Mouse (Mus musculus) midbrain, embryonic 15.5 days (tissue): ENCODE data around the gene Actn2. TPM values are rescaled to one million over a fixed set of nuclear protein-coding genes. Genes with fewer than 3 reads are reported as not detected.
A peak's percentile ranks its signal among the peaks of the same experiment; 100 is the strongest.

ENCODE experiments used
- ATAC-seq: fragments of 200-750 bp; cut with Nextera tagmentation; replicated peaks from 2 replicates; pipeline ENCODE4 v1.8.0; 2017; ENCODE audit warnings: moderate TSS enrichment
- H3K27ac ChIP-seq: fragments of 300-500 bp; sonication (generic); 2 replicates; pipeline ENCODE4 v1.5.1; 2015; ENCODE audit warnings: mild to moderate bottlenecking, inconsistent platforms
- H3K27me3 ChIP-seq: fragments of 300-500 bp; sonication (generic); replicated peaks from 2 replicates; pipeline ENCODE4 v1.6.1; 2015; ENCODE audit warnings: inconsistent platforms
- H3K36me3 ChIP-seq: fragments of 300-500 bp; sonication (generic); replicated peaks from 2 replicates; pipeline ENCODE4 v1.6.1; 2015; ENCODE audit warnings: inconsistent platforms
- H3K4me1 ChIP-seq: fragments of 300-500 bp; sonication (generic); 2 replicates; pipeline ENCODE4 v1.6.1; 2015; ENCODE audit warnings: inconsistent platforms
- H3K4me2 ChIP-seq: fragments of 300-500 bp; sonication (generic); 2 replicates; pipeline ENCODE4 v1.6.1; 2015; ENCODE audit warnings: inconsistent platforms, mild to moderate bottlenecking, moderate library complexity
- H3K4me3 ChIP-seq: fragments of 300-500 bp; sonication (generic); 2 replicates; pipeline ENCODE4 v1.5.1; 2015; ENCODE audit warnings: mild to moderate bottlenecking, inconsistent platforms
- H3K9ac ChIP-seq: fragments of 300-500 bp; sonication (generic); 2 replicates; pipeline ENCODE4 v1.6.1; 2015; ENCODE audit warnings: mild to moderate bottlenecking, inconsistent platforms
- H3K9me3 ChIP-seq: fragments of 300-500 bp; sonication (generic); 2 replicates; pipeline ENCODE4 v1.6.1; 2016; ENCODE audit warnings: inconsistent platforms
- WGBS: fragments of 180-500 bp; shearing (Covaris S2); methylation state at CpG from one replicate; pipeline ENCODE4 v1.1.7; 2015; ENCODE audit warnings: mixed read lengths; 5-methylcytosine and 5-hydroxymethylcytosine counted together
- polyA plus RNA-seq: library from polyadenylated mRNA; unstranded; fragments of >200 nt; fragmentation: Nextera tagmentation; extraction: Ambion mirVana; gene quantifications from 2 replicates; pipeline ENCODE4 v1.2.1, GENCODE M21; 2015

Gene Actn2
- polyA plus RNA-seq, 1 experiment from 2014 or later: 2.8 TPM

GRCm38 (mm10) chr13:12272953-12273352, 67.6 kb downstream of the Actn2 start:
- H3K4me2 ChIP-seq: no peak overlapping the region
- H3K27me3 ChIP-seq: no peaks in the 10 kb centered on the region
- H3K9ac ChIP-seq: no peak overlapping the region
- ATAC-seq: no peak
- H3K27ac ChIP-seq: no peak overlapping the region
- H3K9me3 ChIP-seq: no peaks in the 10 kb centered on the region
- no peak overlapping the region for H3K4me3 ChIP-seq
- H3K4me1 ChIP-seq: no peaks in the 10 kb centered on the region
- H3K36me3 ChIP-seq: no peaks in the 10 kb centered on the region
- 57% methylated on average over 3 of the region's 3 CpGs for WGBS

GRCm38 (mm10) chr13:12267971-12268370, 72.6 kb downstream of the Actn2 start:
- H3K27ac ChIP-seq: no peak overlapping the region
- H3K9ac ChIP-seq: no peak overlapping the region
- no peaks in the 10 kb centered on the region for H3K4me1 ChIP-seq
- no peaks in the 10 kb centered on the region for H3K27me3 ChIP-seq
- WGBS: 91% methylated on average over 3 of the region's 3 CpGs
- H3K4me3 ChIP-seq: no peak overlapping the region
- no peak for ATAC-seq
- H3K4me2 ChIP-seq: no peak overlapping the region
- no peaks in the 10 kb centered on the region for H3K9me3 ChIP-seq
- H3K36me3 ChIP-seq: no peaks in the 10 kb centered on the region

- Histone ChIP-seq H3K27me3 (no peaks in the 10 kb centered on the region), H3K27ac (no peak overlapping the region), H3K9me3 (no peaks in the 10 kb centered on the region), H3K9ac (no peak overlapping the region), H3K4me1 (no peaks in the 10 kb centered on the region), H3K36me3 (no peaks in the 10 kb centered on the region), H3K4me3 (no peak overlapping the region), H3K4me2 (no peak overlapping the region)
- WGBS: 68% methylated on average over 3 of the region's 3 CpGs
- no peak for ATAC-seq
These were observed 73.5 kb downstream of the Actn2 start for GRCm38 (mm10) chr13:12267097-12267496.

- H3K4me3 ChIP-seq: no peak overlapping the region
- no peak overlapping the region for H3K9ac ChIP-seq
- H3K4me1 ChIP-seq: no peaks in the 10 kb centered on the region
- 72% methylated on average over 6 of the region's 6 CpGs for whole genome bisulfite sequencing
- no peaks in the 10 kb centered on the region for H3K27me3 ChIP-seq
- H3K36me3 ChIP-seq: no peaks in the 10 kb centered on the region
- no peak for ATAC-seq
- H3K4me2 ChIP-seq: no peak overlapping the region
- H3K27ac ChIP-seq: no peak overlapping the region
- no peaks in the 10 kb centered on the region for H3K9me3 ChIP-seq
These were observed 76.6 kb downstream of the Actn2 start for GRCm38 (mm10) chr13:12263996-12264395.

GRCm38 (mm10) chr13:12261505-12261904, 79.1 kb downstream of the Actn2 start:
- ATAC-seq: no peak
- Histone ChIP-seq H3K4me3 (no peak overlapping the region), H3K27me3 (no peaks in the 10 kb centered on the region), H3K27ac (no peak overlapping the region), H3K9me3 (no peaks in the 10 kb centered on the region), H3K36me3 (no peaks in the 10 kb centered on the region), H3K4me2 (no peak overlapping the region), H3K9ac (no peak overlapping the region), H3K4me1 (peaks cover 8% of the 10 kb centered on the region)

- Histone ChIP-seq H3K9me3 (no peaks in the 10 kb centered on the region), H3K9ac (peak within 1 kb of the TSS; percentile 51), H3K36me3 (no peaks in the 10 kb centered on the region), H3K27me3 (no peaks in the 10 kb centered on the region), H3K4me2 (peak within 1 kb of the TSS; percentile 61), H3K27ac (peak within 1 kb of the TSS; percentile 77), H3K4me3 (peak within 1 kb of the TSS; percentile 56), H3K4me1 (peaks cover 13% of the 10 kb centered on the region)
- ATAC-seq: peak; percentile 100
- WGBS: under 1% methylated on average over 69 of the region's 69 CpGs
These were observed 82.9 kb downstream of the Actn2 start, which contains the start of gene Mtr for GRCm38 (mm10) chr13:12257391-12258380. Gene Mtr, minus strand, starts transcription at chr13:12258113.

GRCm38 (mm10) chr13:12256871-12257390, 83.6 kb downstream of the Actn2 start:
- Histone ChIP-seq H3K4me1 (peaks cover 13% of the 10 kb centered on the region), H3K4me2 (peak overlapping the region; percentile 61), H3K9ac (peak overlapping the region; percentile 51), H3K36me3 (no peaks in the 10 kb centered on the region), H3K27ac (no peak overlapping the region), H3K9me3 (no peaks in the 10 kb centered on the region), H3K27me3 (no peaks in the 10 kb centered on the region), H3K4me3 (peak overlapping the region; percentile 56)
- 5% methylated on average over 10 of the region's 10 CpGs for WGBS
- no peak for ATAC-seq

GRCm38 (mm10) chr13:12255911-12256705, 84.5 kb downstream of the Actn2 start:
- H3K4me1 ChIP-seq: peaks cover 13% of the 10 kb centered on the region
- no peak for ATAC-seq
- peak overlapping the region; percentile 61; the same call in 1 of the 2 replicates for H3K4me2 ChIP-seq
- no peaks in the 10 kb centered on the region for H3K36me3 ChIP-seq
- no peaks in the 10 kb centered on the region for H3K27me3 ChIP-seq
- H3K9me3 ChIP-seq: no peaks in the 10 kb centered on the region
- 79% methylated on average over 3 of the region's 3 CpGs for WGBS
- H3K27ac ChIP-seq: no peak overlapping the region
- H3K9ac ChIP-seq: no peak overlapping the region
- H3K4me3 ChIP-seq: 0 out of 2 replicates have a peak overlapping the region, but pooled peaks have one; percentile 56

- no peak for ATAC-seq
- H3K27ac ChIP-seq: no peak overlapping the region
- no peaks in the 10 kb centered on the region for H3K9me3 ChIP-seq
- no peak overlapping the region for H3K4me2 ChIP-seq
- peaks cover 5% of the 10 kb centered on the region; the same call in 1 of the 2 replicates for H3K36me3 ChIP-seq
- H3K9ac ChIP-seq: no peak overlapping the region
- no peaks in the 10 kb centered on the region for H3K4me1 ChIP-seq
- no peaks in the 10 kb centered on the region for H3K27me3 ChIP-seq
- H3K4me3 ChIP-seq: no peak overlapping the region
- WGBS: 96% methylated on average over 3 of the region's 3 CpGs
These were observed 90.1 kb downstream of the Actn2 start for GRCm38 (mm10) chr13:12250496-12250895.

- peaks cover 8% of the 10 kb centered on the region; the same call in 1 of the 2 replicates for H3K36me3 ChIP-seq
- 92% methylated on average over 8 of the region's 8 CpGs for WGBS
These were observed 91.2 kb downstream of the Actn2 start for GRCm38 (mm10) chr13:12249195-12249898.

GRCm38 (mm10) chr13:12245938-12246337, 94.6 kb downstream of the Actn2 start:
- Histone ChIP-seq H3K9me3 (no peaks in the 10 kb centered on the region), H3K4me2 (no peak overlapping the region), H3K36me3 (peaks cover 19% of the 10 kb centered on the region; the same call in 1 of the 2 replicates), H3K27me3 (no peaks in the 10 kb centered on the region), H3K9ac (no peak overlapping the region), H3K4me1 (no peaks in the 10 kb centered on the region), H3K27ac (no peak overlapping the region), H3K4me3 (no peak overlapping the region)
- no peak for ATAC-seq
- 93% methylated on average over 2 of the region's 2 CpGs for WGBS

More at GRCm38 (mm10) chr13:12249195-12249898, 91.2 kb downstream of the Actn2 start:
- H3K4me2 ChIP-seq: no peak overlapping the region
- ATAC-seq: no peak
- no peaks in the 10 kb centered on the region for H3K9me3 ChIP-seq
- H3K4me1 ChIP-seq: no peaks in the 10 kb centered on the region
- no peaks in the 10 kb centered on the region for H3K27me3 ChIP-seq
- H3K27ac ChIP-seq: no peak overlapping the region
- no peak overlapping the region for H3K4me3 ChIP-seq
- no peak overlapping the region; the same call in 1 of the 2 replicates for H3K9ac ChIP-seq
